Mouse (Mus musculus) bone marrow macrophage, adult 2 months (primary cell): ENCODE measurements around the gene Fis1. TPM values are rescaled to one million over a fixed set of nuclear protein-coding genes. Genes with fewer than 3 reads are reported as not detected.

ENCODE experiments used
- H3K27ac ChIP-seq: 2 replicates; pipeline ENCODE4 v1.5.1; 2012; ENCODE audit warnings: low read depth, low read length; ENCODE audit not compliant: insufficient read depth
- H3K4me1 ChIP-seq: 2 replicates; pipeline ENCODE4 v1.6.1; 2012; ENCODE audit warnings: low read length; ENCODE audit not compliant: control insufficient read depth, insufficient read depth
- H3K4me3 ChIP-seq: 2 replicates; pipeline ENCODE4 v1.5.1; 2012; ENCODE audit warnings: mild to moderate bottlenecking, low read length, moderate library complexity; ENCODE audit not compliant: insufficient read depth
- CTCF ChIP-seq: IDR thresholded peaks from 2 replicates; pipeline ENCODE4 v1.5.1; 2012; ENCODE audit warnings: low read depth, mild to moderate bottlenecking, low read length, moderate library complexity
- POLR2A ChIP-seq: IDR thresholded peaks from 2 replicates; pipeline ENCODE4 v1.6.1; 2012; ENCODE audit warnings: mild to moderate bottlenecking, low read depth, low read length, borderline replicate concordance
- polyA plus RNA-seq: library from polyadenylated mRNA; stranded (reverse); fragments of >200 nt; gene quantifications from 2 replicates; pipeline ENCODE4 v1.2.4, GENCODE M21; 2012; ENCODE audit not compliant: missing spikeins, insufficient read depth, insufficient read length

Fis1 gene
- polyA plus RNA-seq: 146 and 149 TPM in 2 replicates

DNA sequence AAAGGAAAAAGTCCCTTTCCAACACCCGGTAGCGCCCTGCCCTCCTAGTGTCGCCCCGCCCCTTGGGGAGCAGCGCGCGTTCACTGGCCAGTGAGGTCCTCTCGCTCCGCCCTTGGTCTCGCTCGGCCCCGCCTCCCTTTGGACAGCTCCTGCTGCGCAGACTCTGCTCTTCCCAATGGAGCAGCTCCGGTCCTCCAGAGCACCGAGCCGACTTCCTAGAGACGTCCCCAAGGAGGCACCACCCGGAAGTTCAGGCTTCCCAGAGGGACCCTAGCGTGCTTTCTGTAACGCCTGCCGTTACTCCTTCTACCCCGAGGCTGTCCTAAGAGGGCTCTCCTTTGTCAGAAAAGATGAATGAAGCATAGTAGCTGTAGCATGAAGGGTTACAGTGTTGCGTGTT lies at the start of gene Fis1:
TSS of gene Fis1 (plus strand) at position 261 of the 400 bp plus-strand sequence.
- TF ChIP-seq CTCF (no peak), POLR2A (0 out of 2 replicates have a peak, but pooled peaks have one; percentile 45)
- peak within 1 kb of the TSS; percentile 76 for H3K27ac ChIP-seq
- peaks cover 25% of the 10 kb centered on the region for H3K4me1 ChIP-seq
- H3K4me3 ChIP-seq: peak within 1 kb of the TSS; percentile 92

DNA sequence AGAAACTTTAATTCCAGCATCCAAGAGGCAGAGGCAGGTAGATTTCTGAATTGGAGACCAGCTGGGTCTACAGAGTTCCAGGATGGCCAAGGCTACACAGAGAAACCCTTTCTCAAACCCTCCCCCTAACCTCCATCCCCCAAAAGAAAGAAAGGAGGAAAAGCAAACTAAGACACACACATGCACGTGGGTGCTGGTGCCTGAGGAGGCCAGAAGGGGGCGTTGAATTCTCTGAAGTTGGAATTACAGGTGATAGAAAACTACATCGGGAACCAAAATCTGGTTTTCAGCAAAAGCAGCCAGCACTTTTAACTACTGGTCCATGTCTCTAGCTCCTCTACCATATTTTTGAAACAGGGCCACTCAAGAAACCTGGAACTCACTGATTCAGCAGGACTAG lies 48.5 kb upstream of the Fis1 start:
- Histone ChIP-seq H3K27ac (no peak overlapping the region), H3K4me1 (peaks cover 6% of the 10 kb centered on the region; the same call in 1 of the 2 replicates), H3K4me3 (no peak overlapping the region)
- TF ChIP-seq CTCF (no peak), POLR2A (no peak)

DNA sequence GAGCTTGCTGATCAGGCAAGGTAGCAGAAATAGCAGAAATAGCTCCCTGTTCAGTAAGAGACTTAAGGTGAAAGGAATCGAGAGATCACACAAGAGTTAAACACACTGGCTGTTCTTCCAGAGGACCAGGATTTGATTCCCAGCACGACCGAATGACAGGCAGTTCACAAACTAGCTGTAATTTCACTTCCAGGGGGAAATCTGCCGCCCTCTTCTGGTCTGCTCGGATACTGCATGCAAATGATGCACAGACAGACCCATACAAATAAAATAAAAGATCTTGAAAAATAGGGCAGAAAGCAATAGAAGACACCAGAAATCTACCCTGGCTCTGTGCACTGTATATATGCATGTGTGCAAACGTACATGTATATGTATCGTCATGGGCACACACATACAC lies 47.4 kb upstream of the Fis1 start:
- TF ChIP-seq POLR2A (no peak), CTCF (peak; percentile 33; the same call in 1 of the 2 replicates)
- H3K27ac ChIP-seq: no peak overlapping the region
- peaks cover 6% of the 10 kb centered on the region; the same call in 1 of the 2 replicates for H3K4me1 ChIP-seq
- H3K4me3 ChIP-seq: no peak overlapping the region

DNA sequence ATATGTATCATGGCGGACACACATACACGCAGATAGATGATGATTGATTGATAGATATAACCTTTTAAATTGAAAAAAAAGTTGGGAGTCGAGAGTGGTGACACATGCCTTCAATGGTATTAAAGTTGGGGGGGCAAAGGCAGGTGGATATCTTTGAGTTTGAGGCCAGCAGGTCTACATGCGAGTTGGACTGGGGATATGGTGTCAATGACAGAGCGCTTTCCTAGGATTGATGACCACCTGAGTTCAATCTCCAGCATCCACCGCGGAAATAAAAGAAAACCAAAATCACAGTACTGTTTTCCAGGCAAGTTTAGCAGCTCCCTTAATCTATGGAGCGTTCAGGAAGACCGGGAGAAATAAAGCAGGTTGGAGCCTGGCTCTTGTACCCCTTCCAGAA lies 45.5 kb upstream of the Fis1 start:
- Histone ChIP-seq H3K27ac (no peak overlapping the region), H3K4me3 (peak overlapping the region; percentile 83), H3K4me1 (peaks cover 6% of the 10 kb centered on the region; the same call in 1 of the 2 replicates)
- TF ChIP-seq POLR2A (no peak), CTCF (no peak)

GRCm38 (mm10) chr5:136907991-136908857 lies 44.9 kb upstream of the Fis1 start, which contains the start of gene Ift22:
Gene Ift22 (plus strand): TSS chr5:136908150.
- TF ChIP-seq CTCF (no peak), POLR2A (no peak)
- Histone ChIP-seq H3K4me3 (peak within 1 kb of the TSS; percentile 83), H3K27ac (peak within 1 kb of the TSS; percentile 61)

GRCm38 (mm10) chr5:136914183-136914582 lies 38.9 kb upstream of the Fis1 start:
- H3K27ac ChIP-seq: no peak overlapping the region
- no peak for TF ChIP-seq POLR2A
- no peak for TF ChIP-seq CTCF
- peaks cover 3% of the 10 kb centered on the region; the same call in 1 of the 2 replicates for H3K4me1 ChIP-seq
- no peak overlapping the region for H3K4me3 ChIP-seq

More at GRCm38 (mm10) chr5:136907991-136908857, 44.9 kb upstream of the Fis1 start, which contains the start of gene Ift22:
- H3K4me1 ChIP-seq: peaks cover 6% of the 10 kb centered on the region; the same call in 1 of the 2 replicates

DNA sequence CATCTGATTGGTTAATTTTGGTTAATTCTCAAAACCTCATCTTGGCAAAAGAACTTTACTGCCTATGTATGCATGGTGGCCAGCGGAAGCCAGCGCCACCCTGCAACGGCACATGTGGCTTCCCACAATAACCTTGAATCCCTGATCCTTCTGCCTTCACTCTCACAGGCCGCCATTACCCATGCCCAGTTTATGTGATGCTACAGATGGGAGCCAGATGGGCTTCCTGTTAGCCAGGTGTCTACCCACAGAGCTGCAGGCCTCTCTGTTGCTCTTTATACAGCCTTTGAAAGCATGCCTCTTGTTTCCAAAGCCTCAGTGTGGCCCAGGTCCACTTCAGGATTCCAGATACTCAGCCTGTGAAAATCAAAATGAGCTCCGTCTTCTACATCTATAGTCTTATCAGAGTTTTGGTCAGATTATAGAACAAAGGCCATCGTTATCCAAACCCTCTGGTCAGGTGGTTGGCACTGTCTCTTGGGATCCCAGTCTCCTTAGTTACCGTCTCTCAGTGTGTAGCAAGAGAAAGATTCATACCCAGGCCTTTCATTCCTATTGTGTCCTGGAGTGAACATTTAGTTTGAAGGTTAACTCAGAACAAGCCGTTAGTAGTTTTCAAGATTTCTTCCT lies 35.3 kb upstream of the Fis1 start:
- H3K4me3 ChIP-seq: no peak overlapping the region
- no peaks in the 10 kb centered on the region for H3K4me1 ChIP-seq
- TF ChIP-seq CTCF: no peak
- no peak for TF ChIP-seq POLR2A
- no peak overlapping the region for H3K27ac ChIP-seq

- Histone ChIP-seq H3K27ac (no peak overlapping the region; the same call in 1 of the 2 replicates), H3K4me1 (no peaks in the 10 kb centered on the region), H3K4me3 (peak overlapping the region; percentile 77)
- TF ChIP-seq CTCF (no peak), POLR2A (no peak)
Measured at GRCm38 (mm10) chr5:136918655-136919472, 34.2 kb upstream of the Fis1 start.
